Mouse (Mus musculus): ENCODE results near the gene Tmigd3. TPM values are rescaled to one million over a fixed set of nuclear protein-coding genes. Genes with fewer than 3 reads are reported as not detected.

Tmigd3 gene
- total RNA-seq (2022): under 1 TPM; 0.41 to 0.78 (median 0.63) TPM

DNA sequence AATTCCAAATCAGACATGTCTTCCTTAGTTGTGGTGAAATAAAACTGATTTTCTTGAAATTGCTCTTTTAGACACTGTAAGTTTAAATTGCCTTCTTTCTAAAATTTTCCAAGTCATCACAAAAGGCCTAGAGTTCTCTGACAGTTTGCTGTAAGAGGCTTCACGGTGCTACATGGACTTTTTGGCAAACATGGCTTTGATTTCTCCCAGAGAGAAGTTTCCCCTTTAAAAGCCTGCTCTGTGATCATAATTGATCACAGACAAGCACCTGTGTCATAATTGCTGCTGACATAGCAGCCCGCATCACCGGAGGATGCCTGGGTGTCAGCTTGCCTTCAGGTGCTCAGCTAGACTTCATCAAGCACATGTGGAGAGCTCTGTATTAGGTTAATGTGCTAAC lies at the start of gene Tmigd3, which contains the start of gene Adora3:
TSS of gene Tmigd3 (plus strand) at position 346 of the 400 bp plus-strand sequence.
TSS of gene Adora3 (plus strand) at position 301 of the 400 bp plus-strand sequence.
- no peak for DNase-seq (ENCODE audit: low spot score in 2 of 2)

DNA sequence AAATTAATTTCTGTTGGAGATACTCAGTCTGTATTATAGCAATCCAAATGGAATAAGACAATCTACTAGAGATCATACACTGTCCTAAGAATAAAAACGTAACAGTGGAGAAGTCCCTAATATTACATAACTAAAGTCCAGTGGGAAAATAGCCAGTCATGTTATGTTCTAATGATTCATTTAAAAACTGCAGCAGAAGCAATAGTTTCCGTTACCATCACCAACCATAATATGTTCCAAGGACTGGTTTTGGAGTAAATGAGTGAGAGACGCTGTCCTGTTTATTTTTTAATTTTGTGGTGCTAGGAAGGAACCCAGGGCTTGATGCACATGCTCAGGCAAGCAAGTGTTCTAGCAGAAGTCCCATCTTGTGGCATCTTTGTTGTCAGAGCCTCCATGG lies 49.2 kb upstream of the Tmigd3 start:
- no peak for DNase-seq (ENCODE audit: low spot score in 2 of 2)

DNA sequence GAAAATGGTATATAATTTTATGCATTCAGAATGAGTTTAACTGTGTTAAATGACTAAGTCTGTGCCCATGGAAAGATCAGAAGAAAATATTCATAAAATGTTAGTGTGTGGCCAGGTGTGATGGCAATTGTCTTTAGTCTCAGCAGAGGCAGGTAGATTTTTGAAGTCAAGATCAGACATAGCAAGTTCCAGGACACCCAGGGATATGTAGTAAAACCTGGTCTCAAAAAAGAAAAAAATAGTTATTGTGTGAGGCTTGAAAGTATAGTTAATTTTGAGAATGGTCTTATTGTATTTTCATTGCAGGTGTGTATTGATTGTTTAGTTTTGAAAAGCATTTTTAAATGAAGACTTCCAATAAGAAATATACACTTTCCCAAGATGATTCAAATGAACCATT lies 47.1 kb upstream of the Tmigd3 start:
- DNase-seq (ENCODE audit: low spot score in 2 of 2): no peak

DNA sequence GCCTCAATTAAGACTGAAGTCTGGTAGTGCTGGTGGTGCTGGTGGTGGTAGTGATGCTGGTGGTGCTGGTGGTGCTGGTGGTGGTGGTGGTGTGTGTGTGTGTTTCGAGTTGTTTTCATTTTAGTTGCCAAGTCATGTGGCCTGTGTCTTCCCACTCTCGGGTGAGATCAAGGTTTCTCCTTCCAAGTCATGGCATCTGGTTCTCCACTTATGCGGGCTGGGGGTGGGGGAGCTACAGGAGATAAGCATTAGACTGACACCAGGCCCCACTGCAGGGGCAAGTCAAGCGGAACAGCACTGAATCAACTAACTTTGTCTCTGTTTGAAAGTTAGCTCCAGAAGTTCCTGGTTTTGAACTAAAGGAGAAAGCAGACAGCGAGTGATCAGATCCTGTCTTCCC lies 46.6 kb upstream of the Tmigd3 start:
- no peak for DNase-seq (ENCODE audit: low spot score in 2 of 2)

DNA sequence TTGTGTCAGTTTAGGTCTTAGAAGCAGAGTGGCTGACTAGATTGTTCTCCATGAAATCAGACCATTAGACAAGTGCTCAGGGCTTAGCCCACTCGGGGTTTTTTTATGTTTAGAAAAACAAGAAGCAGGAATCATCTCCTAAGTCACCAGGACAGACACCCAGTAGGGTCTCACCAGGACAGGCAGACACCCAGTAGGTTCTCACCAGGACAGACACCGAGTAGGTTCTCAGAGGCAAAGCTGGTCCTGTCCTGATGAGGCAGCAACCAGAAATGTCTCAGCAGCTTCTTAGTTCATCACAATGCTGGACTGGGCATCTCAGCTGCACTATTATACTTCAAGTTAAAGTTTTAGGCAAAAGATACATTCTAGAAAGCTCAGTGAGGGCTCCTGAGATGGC lies 46.0 kb upstream of the Tmigd3 start:
- DNase-seq (ENCODE audit: low spot score in 2 of 2): no peak

DNA sequence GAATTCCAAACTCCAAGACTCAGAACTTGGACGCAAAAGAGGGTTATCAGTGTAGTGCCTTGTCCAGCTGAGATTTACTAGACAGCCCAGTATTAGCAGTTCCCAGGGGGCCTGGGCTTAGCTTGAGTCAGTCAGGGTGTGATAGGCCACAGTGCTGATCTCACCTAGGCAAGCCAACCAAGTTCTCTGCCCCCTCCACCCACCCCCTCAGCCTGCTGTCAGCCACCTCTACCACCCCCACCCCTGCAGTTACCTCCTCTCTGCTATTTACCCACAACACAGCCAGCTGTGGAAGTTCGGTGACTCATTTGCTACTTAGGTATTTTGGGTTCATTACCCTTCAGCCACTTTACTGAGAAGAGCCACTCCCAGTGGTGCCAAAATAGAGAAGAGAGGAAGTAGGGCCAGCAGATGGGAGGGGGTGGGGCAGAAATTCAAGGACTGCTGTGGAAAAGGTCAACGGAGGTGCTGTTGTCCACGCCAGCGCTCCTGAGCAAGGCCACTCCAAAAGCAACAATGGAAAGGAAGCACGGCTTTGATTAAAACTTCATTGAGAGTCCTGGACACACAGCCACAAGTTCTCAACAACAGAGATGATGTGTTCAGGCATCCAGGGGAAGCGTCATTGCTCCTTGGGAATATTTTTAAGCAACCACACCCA lies 45.1 kb upstream of the Tmigd3 start:
- no peak for DNase-seq (ENCODE audit: low spot score in 2 of 2)

DNA sequence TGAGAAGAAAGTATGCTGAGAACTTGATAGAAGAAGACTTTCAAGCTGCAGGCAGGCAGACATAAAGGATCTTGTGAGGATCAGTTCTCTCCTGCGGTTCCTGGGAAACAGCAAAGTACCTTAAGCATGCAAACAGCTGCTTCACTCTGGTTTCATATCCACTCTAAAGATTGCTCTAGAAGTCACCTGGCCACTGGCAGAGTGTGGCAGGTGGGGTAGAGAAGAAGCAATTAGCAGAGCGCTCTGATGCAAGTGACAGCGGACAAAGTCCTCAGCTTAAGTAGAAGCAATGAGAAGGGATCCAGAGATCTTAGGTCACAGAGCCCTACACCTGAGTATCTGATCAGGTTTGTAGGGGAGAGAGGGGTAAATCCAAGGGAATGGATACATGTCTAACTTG lies 39.1 kb upstream of the Tmigd3 start:
- DNase-seq (ENCODE audit: low spot score in 2 of 2): no peak

DNA sequence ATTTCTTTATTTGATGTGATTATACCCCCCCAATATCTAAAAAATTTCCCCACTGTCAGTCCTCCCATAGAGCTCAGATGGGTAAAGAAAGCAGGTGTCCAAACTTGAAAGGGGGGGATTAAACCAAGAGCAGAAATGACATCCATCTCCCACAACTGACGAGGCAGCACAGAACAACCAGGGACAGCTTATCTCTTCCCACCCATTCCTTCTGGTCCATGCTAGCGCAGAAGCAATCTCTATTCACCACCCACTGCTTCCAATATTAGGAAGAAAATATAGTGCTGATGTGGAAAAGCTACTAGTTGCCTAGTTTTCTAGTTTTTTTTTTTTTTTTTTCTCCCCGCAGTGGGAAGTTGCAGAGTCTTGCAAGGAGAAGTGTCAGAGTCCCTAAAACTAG lies 34.8 kb upstream of the Tmigd3 start:
- peak in 1 of 2 experiments; percentile 10 for DNase-seq (ENCODE audit: low spot score in 2 of 2)

DNA sequence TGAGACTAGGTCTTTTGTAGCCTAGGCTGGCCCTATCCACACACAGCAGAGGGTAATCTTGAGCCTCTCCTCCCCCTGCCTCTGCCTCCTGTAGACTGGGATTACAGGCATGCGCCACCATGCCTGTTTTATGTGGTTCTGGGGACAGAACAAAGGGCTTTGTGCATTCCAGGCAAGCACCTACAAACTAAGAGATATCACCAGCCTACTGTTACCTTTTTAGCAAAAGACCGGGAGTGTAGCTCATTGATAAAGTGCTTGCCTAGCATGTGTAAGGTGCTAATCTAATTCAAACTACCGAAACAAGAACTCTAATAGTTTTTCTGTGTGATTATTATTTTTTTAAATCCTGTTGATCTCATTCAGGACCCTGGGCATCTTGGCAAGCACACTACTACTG lies 33.8 kb upstream of the Tmigd3 start:
- no peak for DNase-seq (ENCODE audit: low spot score in 2 of 2)

DNA sequence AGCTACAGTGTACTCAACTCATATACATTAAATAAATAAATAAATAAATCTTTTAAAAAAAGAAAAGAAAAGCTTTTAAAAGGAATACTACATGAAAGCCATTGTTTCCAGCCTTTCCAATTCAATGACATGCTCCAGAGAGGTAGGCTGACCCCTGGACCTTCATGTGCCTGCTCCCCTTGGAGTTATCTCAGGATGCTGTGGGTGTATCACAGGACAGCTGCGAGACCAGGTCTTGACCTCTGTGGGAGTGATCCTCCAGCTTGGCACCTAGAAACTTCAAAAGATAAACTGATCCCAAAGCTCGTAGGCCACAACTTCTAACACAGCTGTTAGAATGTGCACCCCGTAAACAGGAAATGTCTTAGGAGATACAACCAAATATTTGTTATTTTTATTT lies 32.0 kb upstream of the Tmigd3 start:
- DNase-seq (ENCODE audit: low spot score in 2 of 2): no peak

DNA sequence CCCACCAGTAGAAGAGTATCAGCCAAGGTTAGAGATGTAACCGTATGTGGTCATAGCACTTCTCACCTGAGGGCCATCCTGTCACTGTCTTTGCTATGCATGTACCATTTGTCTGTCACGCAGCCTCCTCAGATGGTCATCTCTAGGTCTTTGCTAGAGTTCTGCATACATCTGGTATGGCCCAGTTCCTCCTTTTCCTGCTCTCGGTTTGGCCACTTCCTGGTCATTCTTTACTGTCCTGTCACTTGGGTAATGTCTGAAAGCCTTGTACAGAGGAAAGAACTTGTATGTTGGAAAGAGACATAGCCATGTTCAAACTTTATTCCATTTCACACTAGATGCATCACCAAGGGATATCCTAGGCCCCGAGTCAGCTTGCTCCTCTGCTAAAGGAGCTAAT lies 30.9 kb upstream of the Tmigd3 start:
- no peak for DNase-seq (ENCODE audit: low spot score in 2 of 2)

DNA sequence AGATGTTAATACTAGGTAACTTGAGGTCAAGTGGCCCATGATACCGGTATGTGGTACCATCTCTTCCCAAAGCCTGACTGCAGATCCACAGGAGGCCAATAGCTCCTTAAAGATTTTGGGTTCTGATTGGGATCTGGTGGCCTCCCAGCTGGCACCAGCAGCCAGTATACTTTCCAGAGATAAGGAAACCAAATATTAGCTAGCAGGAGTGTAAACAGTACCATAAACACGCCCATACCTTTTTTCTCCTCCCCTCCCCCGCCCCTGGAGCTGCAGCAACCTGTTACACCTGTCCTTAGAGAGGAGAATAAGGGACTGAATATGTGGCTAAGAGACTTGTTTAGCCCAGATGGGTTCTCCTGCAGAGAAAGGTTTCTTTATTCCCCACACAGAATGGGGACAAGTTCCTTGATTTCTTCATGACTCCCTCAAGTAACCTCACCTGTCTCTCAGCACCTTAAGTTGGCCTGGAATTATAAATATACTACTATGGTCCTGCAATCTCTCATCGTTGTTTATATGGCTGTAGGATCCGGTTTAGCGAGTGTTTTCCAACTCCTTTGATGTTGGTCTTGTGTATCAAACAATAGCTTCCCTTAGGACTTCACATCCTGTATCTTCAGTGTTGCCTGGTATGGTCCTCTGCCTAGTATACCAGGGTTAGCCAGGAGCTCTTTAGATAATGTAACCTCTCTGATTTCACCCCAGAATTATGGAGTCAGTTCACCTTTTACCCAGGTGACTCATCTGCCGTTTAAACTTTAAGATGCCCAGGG lies 24.2 kb upstream of the Tmigd3 start:
- DNase-seq (ENCODE audit: low spot score in 2 of 2): no peak

DNA sequence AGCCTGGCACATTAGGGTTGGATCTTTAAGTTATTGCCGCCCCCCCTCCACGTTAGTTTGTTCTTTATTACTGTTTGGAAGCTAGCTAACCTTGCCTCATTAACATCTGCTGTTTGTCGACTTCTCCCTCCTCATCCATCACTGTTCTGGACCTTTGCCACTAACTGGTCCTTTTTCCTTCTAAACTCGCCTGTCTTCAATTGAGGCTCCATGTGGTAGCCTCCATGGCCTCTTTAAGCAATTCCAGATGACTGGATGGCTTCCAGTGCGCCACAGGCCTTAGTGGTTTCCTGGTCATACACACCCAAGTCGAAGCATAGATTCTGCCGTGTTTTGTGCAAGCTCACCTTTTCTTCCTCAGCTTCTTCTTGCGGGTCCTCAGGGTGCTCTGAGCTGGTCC lies 16.9 kb upstream of the Tmigd3 start:
- no peak for DNase-seq (ENCODE audit: low spot score in 2 of 2)

DNA sequence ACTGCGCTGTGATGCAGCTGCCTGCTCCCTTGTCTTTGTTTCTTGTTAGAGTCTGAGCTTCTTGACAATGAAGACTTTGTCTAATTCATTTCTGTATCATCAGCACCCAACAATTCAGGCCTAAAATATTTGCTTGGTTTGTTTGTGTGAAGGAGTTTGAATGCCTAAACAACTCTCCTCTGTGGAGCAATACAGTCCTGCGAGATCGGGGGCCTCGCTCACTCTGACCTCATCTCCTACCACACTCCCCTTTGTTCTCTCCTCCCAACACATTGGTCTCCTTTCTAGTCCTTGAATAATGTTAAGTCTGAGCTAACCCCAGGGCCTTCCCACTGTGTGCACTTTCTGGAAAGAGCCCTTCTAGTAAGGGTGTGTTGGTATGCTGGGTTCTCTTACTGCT lies 15.9 kb upstream of the Tmigd3 start:
- DNase-seq (ENCODE audit: low spot score in 2 of 2): peak; percentile 20 to 57

DNA sequence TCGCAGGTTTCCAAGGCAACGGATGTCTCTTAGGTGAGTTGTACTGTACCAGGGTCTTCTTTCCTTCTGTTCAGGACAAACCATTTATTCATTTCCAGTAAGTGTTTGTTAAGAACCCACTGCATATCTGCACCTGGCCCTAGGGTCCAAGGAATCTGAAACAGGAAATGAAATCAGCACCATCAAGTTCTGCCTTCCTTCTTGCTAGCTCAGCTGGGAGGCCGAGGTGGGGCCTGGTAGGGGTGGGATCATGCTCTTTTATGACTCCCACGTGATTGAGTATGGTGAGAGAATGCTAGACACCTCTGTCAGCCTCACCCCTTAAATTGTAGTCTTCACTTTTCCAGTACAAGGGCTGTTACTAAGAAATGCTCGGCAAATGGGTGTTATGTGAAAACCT lies 13.2 kb upstream of the Tmigd3 start:
- DNase-seq (ENCODE audit: low spot score in 2 of 2): no peak

DNA sequence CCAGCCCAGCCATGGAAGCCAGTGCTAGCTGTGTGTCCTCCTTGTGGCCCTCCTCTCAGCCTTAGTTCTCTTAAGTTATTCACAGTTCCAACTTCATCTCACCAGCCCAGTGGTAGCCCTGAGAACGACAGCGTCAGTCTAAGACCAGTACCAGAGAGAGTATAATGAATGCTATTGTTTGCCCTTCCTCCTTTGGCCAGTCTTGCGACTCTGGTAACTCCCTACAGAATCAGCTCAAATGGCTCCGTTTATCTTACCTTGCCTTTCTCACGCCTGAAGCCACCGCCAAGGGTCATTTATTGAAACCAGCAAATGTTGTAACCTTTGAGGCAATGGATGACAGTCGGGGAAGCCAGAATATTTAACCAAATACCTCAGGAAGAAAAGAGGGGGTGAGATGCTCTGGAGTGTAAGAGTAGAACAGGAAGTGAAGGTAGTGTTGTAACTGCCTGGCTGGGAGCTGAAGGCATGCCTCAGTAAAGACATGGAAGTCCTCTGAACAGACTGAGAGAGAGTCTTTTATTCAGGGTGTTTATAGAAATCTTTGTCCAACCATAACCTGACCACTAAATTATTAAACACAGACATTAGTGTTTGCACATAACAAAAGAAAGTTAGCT lies 8.8 kb upstream of the Tmigd3 start:
- DNase-seq (ENCODE audit: low spot score in 2 of 2): no peak

DNA sequence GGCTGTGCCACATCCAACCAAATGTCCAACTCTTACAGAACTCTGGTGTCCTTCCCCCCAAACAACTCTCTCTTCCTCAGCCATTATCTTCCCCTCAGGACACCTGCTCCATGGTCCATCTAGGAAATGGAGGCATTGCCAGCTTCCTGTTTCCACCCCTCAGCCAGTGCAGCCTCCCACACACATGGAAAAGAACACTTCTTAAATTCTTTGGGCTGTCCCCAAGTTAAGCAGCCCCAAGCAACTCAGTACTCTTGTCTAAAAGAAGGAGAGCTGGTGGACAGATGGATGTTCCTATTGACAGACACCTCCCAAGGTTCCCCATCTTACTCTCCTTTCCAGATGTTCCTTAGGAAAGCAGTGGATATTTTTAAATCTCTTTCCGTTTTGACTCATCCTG lies 6.6 kb upstream of the Tmigd3 start:
- DNase-seq (ENCODE audit: low spot score in 2 of 2): no peak

DNA sequence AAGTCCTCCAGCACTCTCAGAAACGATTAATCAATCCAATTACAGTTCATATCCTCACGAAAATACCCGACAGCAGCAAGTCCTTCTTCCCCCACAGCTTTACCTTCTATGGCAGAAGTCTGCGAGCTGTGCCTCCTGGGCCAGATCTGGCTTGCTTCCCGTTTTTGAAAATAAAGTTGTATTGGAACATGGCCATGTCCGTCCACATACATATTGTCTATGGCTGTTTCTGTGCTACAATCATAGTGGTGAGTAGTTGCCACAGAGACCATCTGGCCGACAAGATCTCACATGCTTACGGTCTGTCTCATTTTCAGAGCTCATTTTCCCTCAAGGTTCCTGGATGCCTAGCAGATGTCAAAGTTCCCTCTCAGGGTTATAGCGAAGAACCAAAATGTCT lies 5.6 kb upstream of the Tmigd3 start:
- DNase-seq (ENCODE audit: low spot score in 2 of 2): peak; percentile 15 to 38

DNA sequence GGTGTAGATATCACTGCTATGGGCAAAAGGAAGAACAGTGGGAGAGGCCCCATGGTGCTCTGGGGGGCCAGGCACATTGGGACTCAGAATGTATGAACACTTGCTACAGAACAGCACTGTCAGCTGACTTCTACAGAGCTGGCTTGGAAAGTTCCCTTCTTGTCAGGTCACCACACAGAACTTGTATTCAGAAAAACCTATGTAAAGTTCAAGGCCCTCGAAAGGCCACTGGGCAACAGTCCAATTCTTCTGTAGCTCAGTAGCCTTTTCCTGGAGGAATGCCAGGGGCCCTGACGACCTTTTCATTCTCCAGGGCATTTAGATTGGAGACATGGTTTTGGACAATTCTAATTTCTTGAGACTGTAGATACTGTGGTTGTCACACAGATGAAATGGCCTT lies 2.6 kb upstream of the Tmigd3 start:
- DNase-seq (ENCODE audit: low spot score in 2 of 2): no peak

DNA sequence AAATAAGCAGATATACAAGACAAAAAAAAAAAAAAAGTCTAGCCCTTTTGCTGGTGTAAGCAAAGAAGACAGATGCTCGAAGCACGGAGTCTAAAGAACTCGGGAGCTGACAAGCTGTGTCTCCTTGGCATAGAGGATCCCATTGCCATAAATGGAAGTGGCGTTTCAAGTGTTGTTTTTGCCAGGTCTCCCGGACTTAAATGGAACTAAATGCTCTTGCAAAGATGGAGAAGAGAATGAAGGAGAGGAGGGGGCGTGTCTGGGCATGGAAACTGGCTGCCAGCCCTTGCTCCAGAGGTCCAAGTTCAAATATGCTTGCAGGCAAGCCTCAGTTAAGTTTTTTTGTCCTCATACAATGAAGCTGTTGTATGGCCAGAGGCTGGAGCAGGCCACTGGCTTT lies 1.3 kb downstream of the Tmigd3 start:
- peak in 1 of 2 experiments; percentile 25 for DNase-seq (ENCODE audit: low spot score in 2 of 2)

DNA sequence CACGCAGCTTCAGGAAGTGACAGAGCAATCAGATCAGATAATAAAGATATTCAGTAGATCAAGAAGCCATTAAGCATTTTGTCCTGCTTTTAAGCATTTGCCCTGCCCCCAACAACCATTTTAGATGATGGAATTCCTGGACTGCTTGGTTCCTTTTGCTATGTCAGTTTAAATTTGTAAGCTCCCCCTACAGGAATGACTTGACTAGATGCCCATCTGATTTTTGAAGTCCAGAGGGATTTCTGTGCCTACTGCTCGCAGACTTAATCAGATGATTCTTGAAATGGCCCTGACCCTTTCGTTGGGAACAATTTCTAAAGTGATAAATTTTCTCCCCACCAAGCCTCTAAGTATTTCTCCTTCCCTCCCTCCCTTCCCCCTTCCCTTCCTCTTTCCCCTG lies 1.9 kb downstream of the Tmigd3 start:
- DNase-seq (ENCODE audit: low spot score in 2 of 2): no peak
